Mouse (Mus musculus) myocyte (in vitro differentiated cells): ENCODE data around the gene Gm9913. TPM values are rescaled to one million over a fixed set of nuclear protein-coding genes. Genes with fewer than 3 reads are reported as not detected.

Experiments used
- H3K27me3 ChIP-seq: one replicate; pipeline ENCODE4 v1.6.1; 2011; ENCODE audit not compliant: control insufficient read depth, insufficient read depth, insufficient read length
- H3K36me3 ChIP-seq: one replicate; pipeline ENCODE4 v1.6.1; 2011; ENCODE audit not compliant: control insufficient read depth, insufficient read depth
- H3K4me2 ChIP-seq: one replicate; pipeline ENCODE4 v1.6.1; 2011; ENCODE audit warnings: low read depth, control low read depth
- H3K4me3 ChIP-seq: one replicate; pipeline ENCODE4 v1.5.1; 2011; ENCODE audit warnings: mild to moderate bottlenecking, control low read depth, moderate library complexity
- H3K79me2 ChIP-seq: one replicate; pipeline ENCODE4 v1.6.1; 2011; ENCODE audit not compliant: control insufficient read depth, insufficient read depth
- H3ac ChIP-seq: one replicate; pipeline ENCODE4 v1.6.1; 2011; ENCODE audit not compliant: control insufficient read depth, insufficient read length
- CEBPB ChIP-seq: IDR thresholded peaks from 2 replicates; pipeline ENCODE4 v1.6.1; 2011; ENCODE audit warnings: mild to moderate bottlenecking, moderate library complexity; ENCODE audit not compliant: poor library complexity, insufficient read depth, severe bottlenecking
- E2F4 ChIP-seq: IDR thresholded peaks from one replicate; pipeline ENCODE4 v1.6.1; 2011; ENCODE audit warnings: mild to moderate bottlenecking, control low read depth, moderate library complexity; ENCODE audit not compliant: insufficient read depth
- MAX ChIP-seq: IDR thresholded peaks from one replicate; pipeline ENCODE4 v1.6.1; 2011; ENCODE audit warnings: low read depth, mild to moderate bottlenecking, control low read depth
- MYOD1 ChIP-seq, 3 experiments: IDR thresholded peaks; one replicate each; pipeline ENCODE4 v1.6.1; 2011; ENCODE audit warnings: control low read depth in 2 of 3, low read depth in 2 of 3, mild to moderate bottlenecking in 2 of 3, moderate library complexity in 1 of 3; ENCODE audit not compliant: insufficient read length in 2 of 3, control insufficient read depth in 1 of 3
- MYOG ChIP-seq, 3 experiments: IDR thresholded peaks; one replicate each; pipeline ENCODE4 v1.6.1; 2011; ENCODE audit warnings: control low read depth in 2 of 3, low read depth in 2 of 3, mild to moderate bottlenecking in 2 of 3; ENCODE audit not compliant: insufficient read length in 2 of 3, control insufficient read depth in 1 of 3, insufficient read depth in 1 of 3
- POLR2A ChIP-seq: IDR thresholded peaks from one replicate; pipeline ENCODE4 v1.6.1; 2011; ENCODE audit warnings: low read depth, mild to moderate bottlenecking, control low read depth, moderate library complexity; ENCODE audit not compliant: insufficient read length
- POLR2AphosphoS2 ChIP-seq: IDR thresholded peaks from one replicate; pipeline ENCODE4 v1.6.1; 2011; ENCODE audit warnings: low read depth, control low read depth; ENCODE audit not compliant: insufficient read length
- REST ChIP-seq: IDR thresholded peaks from one replicate; pipeline ENCODE4 v1.6.1; 2011; ENCODE audit warnings: mild to moderate bottlenecking, control low read depth, moderate library complexity; ENCODE audit not compliant: insufficient read depth, insufficient read length
- SRF ChIP-seq: IDR thresholded peaks from one replicate; pipeline ENCODE4 v1.6.1; 2011; ENCODE audit warnings: low read depth; ENCODE audit not compliant: control insufficient read depth, insufficient read length
- TCF12 ChIP-seq: IDR thresholded peaks from one replicate; pipeline ENCODE4 v1.6.1; 2011; ENCODE audit warnings: mild to moderate bottlenecking, control low read depth; ENCODE audit not compliant: poor library complexity, insufficient read depth, severe bottlenecking
- TCF3 ChIP-seq: IDR thresholded peaks from one replicate; pipeline ENCODE4 v1.6.1; 2011; ENCODE audit warnings: low read depth, control low read depth; ENCODE audit not compliant: insufficient read length
- USF1 ChIP-seq: IDR thresholded peaks from one replicate; pipeline ENCODE4 v1.6.1; 2011; ENCODE audit warnings: low read depth, mild to moderate bottlenecking, control low read depth, moderate library complexity
- polyA plus RNA-seq: library from polyadenylated mRNA; unstranded; fragments of >200 nt; fragmentation: generic; extraction: Trizol; gene quantifications from one replicate; pipeline ENCODE4 v1.2.1, GENCODE M21; 2012; ENCODE audit warnings: missing spikeins

The Gm9913 gene
- polyA plus RNA-seq, 1 experiment, result 0.37 TPM

DNA sequence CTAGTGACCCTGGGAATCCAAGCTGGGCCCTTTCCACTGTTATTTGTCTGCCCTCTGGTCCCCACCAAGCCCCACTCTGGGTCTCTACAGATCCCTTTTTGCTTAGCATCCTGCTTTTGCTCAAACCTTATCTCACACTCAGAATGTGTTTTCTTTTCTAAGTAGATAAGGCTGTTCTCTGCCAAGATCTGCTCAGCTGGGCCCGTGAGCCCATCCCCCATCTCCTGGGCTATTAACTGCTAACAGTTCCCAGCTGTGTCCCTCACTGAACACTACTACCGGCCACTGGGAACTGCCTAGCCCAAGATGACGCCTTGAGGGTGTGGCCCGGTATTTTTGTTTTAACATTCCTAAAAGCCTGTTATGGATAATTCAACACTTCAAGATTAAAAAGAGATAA lies 11.7 kb downstream of the Gm9913 start:
- no peak for TF ChIP-seq E2F4
- no peak for TF ChIP-seq REST
- TF ChIP-seq SRF, result no peak
- no peak for TF ChIP-seq POLR2A
- no peak for TF ChIP-seq MYOG (IDR thresholded peaks at IDR 0.05; ENCODE audit: control insufficient read depth in 1 of 3, insufficient read depth in 1 of 3, insufficient read length in 2 of 3, low read depth in 2 of 3)
- no peak for TF ChIP-seq POLR2AphosphoS2
- no peak for TF ChIP-seq CEBPB
- no peak for TF ChIP-seq MYOD1 (IDR thresholded peaks at IDR 0.05; ENCODE audit: control insufficient read depth in 1 of 3, insufficient read length in 2 of 3, low read depth in 2 of 3)
- no peak for TF ChIP-seq TCF12
- TF ChIP-seq USF1, result no peak
- no peak for TF ChIP-seq MAX
- TF ChIP-seq TCF3, result no peak

DNA sequence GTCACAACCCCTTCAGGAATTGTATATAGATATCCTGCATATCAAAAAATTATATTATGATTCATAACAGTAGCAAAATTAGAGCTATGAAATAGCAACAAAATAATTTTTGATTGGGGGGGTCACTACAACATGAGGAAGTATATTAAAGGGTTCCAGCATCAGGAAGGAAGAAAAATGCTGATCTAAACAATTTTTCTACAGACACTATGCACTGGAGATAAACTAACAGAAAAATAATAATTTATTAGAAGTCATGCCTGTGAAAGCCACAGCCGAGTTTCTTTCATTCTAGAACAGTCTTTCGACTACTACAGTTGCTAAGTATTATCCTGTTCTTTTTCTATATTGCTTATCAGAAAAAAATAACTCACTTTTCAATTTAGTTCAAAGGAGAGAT lies 20.6 kb downstream of the Gm9913 start:
- H3K4me3 ChIP-seq, result no peak overlapping the region
- no peaks in the 10 kb centered on the region for H3K27me3 ChIP-seq
- TF ChIP-seq REST (no peak), CEBPB (no peak), MYOG (IDR thresholded peaks at IDR 0.05; ENCODE audit: control insufficient read depth in 1 of 3, insufficient read depth in 1 of 3, insufficient read length in 2 of 3, low read depth in 2 of 3) (no peak), POLR2A (no peak), USF1 (no peak), MYOD1 (IDR thresholded peaks at IDR 0.05; ENCODE audit: control insufficient read depth in 1 of 3, insufficient read length in 2 of 3, low read depth in 2 of 3) (no peak), TCF12 (no peak), SRF (no peak), E2F4 (no peak), MAX (no peak)
- no peak overlapping the region for H3ac ChIP-seq
- no peak overlapping the region for H3K4me2 ChIP-seq
- no peaks in the 10 kb centered on the region for H3K79me2 ChIP-seq
- H3K36me3 ChIP-seq, result no peaks in the 10 kb centered on the region

More for the DNA sequence above, 11.7 kb downstream of the Gm9913 start:
- H3K4me3 ChIP-seq, result no peak overlapping the region
- no peaks in the 10 kb centered on the region for H3K27me3 ChIP-seq
- H3K4me2 ChIP-seq, result peak overlapping the region; percentile 5
- no peaks in the 10 kb centered on the region for H3K79me2 ChIP-seq
- no peaks in the 10 kb centered on the region for H3K36me3 ChIP-seq
- no peak overlapping the region for H3ac ChIP-seq

DNA sequence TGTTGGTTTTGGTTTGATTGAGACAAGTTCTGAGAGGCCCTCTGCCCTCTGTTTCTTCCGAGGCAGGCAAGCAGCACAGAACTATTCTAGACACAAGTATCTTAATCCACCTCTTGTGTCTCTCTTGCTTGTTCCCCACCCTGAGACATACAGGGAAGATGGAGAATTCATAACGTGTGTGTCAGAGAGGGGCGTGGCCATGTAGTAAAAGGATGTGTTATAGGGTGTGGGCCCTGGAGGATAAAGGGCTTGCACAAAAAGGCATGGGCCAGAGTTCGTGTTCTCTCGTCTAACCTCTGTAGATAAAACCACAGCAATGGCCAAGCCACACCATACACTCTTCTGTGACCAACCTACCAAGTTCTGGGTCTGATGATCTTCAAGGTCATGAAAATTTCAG lies 21.7 kb downstream of the Gm9913 start:
- Histone ChIP-seq H3K27me3 (no peaks in the 10 kb centered on the region), H3K4me3 (no peak overlapping the region), H3K79me2 (no peaks in the 10 kb centered on the region), H3ac (no peak overlapping the region), H3K4me2 (peak overlapping the region; percentile 10), H3K36me3 (no peaks in the 10 kb centered on the region)
- TF ChIP-seq TCF12, result no peak
- TF ChIP-seq CEBPB, result no peak
- TF ChIP-seq POLR2AphosphoS2, result no peak
- TF ChIP-seq SRF, result no peak

GRCm38 (mm10) chr2:125530665-125531064 lies 25.8 kb downstream of the Gm9913 start:
- no peaks in the 10 kb centered on the region for H3K27me3 ChIP-seq
- H3K4me3 ChIP-seq, result no peak overlapping the region
- no peaks in the 10 kb centered on the region for H3K79me2 ChIP-seq
- TF ChIP-seq POLR2A (no peak), USF1 (no peak), E2F4 (no peak), CEBPB (no peak), REST (no peak), MAX (no peak), TCF12 (no peak)
- H3K4me2 ChIP-seq, result peak overlapping the region; percentile 44
- H3ac ChIP-seq, result no peak overlapping the region
- H3K36me3 ChIP-seq, result no peaks in the 10 kb centered on the region

- H3K27me3 ChIP-seq, result no peaks in the 10 kb centered on the region
- H3K79me2 ChIP-seq, result no peaks in the 10 kb centered on the region
- no peak overlapping the region for H3K4me3 ChIP-seq
- H3K4me2 ChIP-seq, result no peak overlapping the region
- H3ac ChIP-seq, result no peak overlapping the region
- no peak for TF ChIP-seq MYOG (IDR thresholded peaks at IDR 0.05; ENCODE audit: control insufficient read depth in 1 of 3, insufficient read depth in 1 of 3, insufficient read length in 2 of 3, low read depth in 2 of 3)
- no peak for TF ChIP-seq POLR2A
- no peak for TF ChIP-seq USF1
- TF ChIP-seq MYOD1 (IDR thresholded peaks at IDR 0.05; ENCODE audit: control insufficient read depth in 1 of 3, insufficient read length in 2 of 3, low read depth in 2 of 3), result no peak
- TF ChIP-seq SRF, result no peak
- peak; percentile 76 for TF ChIP-seq CEBPB
- TF ChIP-seq MAX, result no peak
- no peak for TF ChIP-seq TCF12
- no peak for TF ChIP-seq POLR2AphosphoS2
- H3K36me3 ChIP-seq, result no peaks in the 10 kb centered on the region
These were observed 34.8 kb downstream of the Gm9913 start for GRCm38 (mm10) chr2:125539640-125540039.
